Mouse (Mus musculus) cortical plate, adult 2 months (tissue): ENCODE results near the gene Gpc5.

Source experiments
- CTCF ChIP-seq: fragments of 200-500 bp; IDR thresholded peaks from 2 replicates; pipeline ENCODE4 v1.5.1; 2011; ENCODE audit warnings: mild to moderate bottlenecking, control low read depth, low read length; ENCODE audit not compliant: insufficient read depth; ENCODE audit errors: extremely low read depth
- POLR2A ChIP-seq: fragments of 200-500 bp; IDR thresholded peaks from 2 replicates; pipeline ENCODE4 v1.6.1; 2011; ENCODE audit warnings: mild to moderate bottlenecking, low read length, control low read depth; ENCODE audit not compliant: insufficient read depth; ENCODE audit errors: extremely low read depth

DNA sequence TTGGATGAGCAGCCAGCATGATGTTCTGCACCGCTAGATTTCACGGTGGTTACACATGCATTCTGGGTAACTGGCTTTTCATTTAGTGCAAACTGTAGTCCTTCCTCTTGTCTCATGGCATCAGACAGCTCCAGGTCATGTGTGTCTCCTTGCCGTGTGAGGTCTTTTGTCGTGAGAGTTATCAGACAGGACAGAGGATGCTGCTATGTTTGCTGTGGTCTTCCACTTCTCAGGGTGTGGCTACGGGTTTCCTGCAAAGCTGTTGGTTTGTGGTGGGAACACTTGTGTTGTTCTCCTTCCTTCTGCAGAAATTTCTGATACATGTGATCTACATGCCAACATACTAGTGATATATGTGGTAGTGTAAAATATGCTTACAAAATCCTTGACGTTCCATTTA is 158.5 kb downstream of the Gpc5 start:
- TF ChIP-seq POLR2A = no peak
- no peak for TF ChIP-seq CTCF
